Mouse (Mus musculus) cerebellum, adult 2 months (tissue): Measurements from ENCODE around the gene Ccdc78.

ENCODE experiments used
- CTCF ChIP-seq: fragments of 200-500 bp; IDR thresholded peaks from 2 replicates; pipeline ENCODE4 v1.5.1; 2011; ENCODE audit warnings: low read depth, mild to moderate bottlenecking, control low read depth, low read length, moderate library complexity, borderline replicate concordance; ENCODE audit not compliant: insufficient read depth
- POLR2A ChIP-seq: fragments of 200-500 bp; IDR thresholded peaks from 2 replicates; pipeline ENCODE4 v1.6.1; 2011; ENCODE audit warnings: low read length, control low read depth, borderline replicate concordance; ENCODE audit not compliant: insufficient read depth

GRCm38 (mm10) chr17:25833291-25833663, 46.9 kb downstream of the Ccdc78 start, which contains the start of gene Stub1:
- TF ChIP-seq POLR2A, result no peak
- no peak for TF ChIP-seq CTCF
